Mouse (Mus musculus) forebrain, embryonic 14.5 days (tissue): ENCODE results near the gene Wdr24. TPM values are rescaled to one million over a fixed set of nuclear protein-coding genes. Genes with fewer than 3 reads are reported as not detected.

Source experiments
- ATAC-seq: fragments of 200-750 bp; cut with Nextera tagmentation; 2 replicates; pipeline ENCODE4 v1.8.0; 2017; ENCODE audit warnings: mild to moderate bottlenecking, moderate library complexity
- DNase-seq: peaks from one replicate; pipeline ENCODE4 v3.0.0-alpha.2; 2015; ENCODE audit warnings: low spot score
- H3K27ac ChIP-seq: fragments of 300-500 bp; sonication (generic); 2 replicates; pipeline ENCODE4 v1.5.1; 2014; ENCODE audit warnings: low read depth, mild to moderate bottlenecking, control low read depth, low read length, moderate library complexity
- H3K27me3 ChIP-seq: fragments of 300-500 bp; sonication (generic); replicated peaks from 2 replicates; pipeline ENCODE4 v1.6.1; 2014; ENCODE audit warnings: low read length, control low read depth, mixed read lengths; ENCODE audit not compliant: control insufficient read depth, insufficient read depth
- H3K36me3 ChIP-seq: fragments of 300-500 bp; sonication (generic); 2 replicates; pipeline ENCODE4 v1.6.1; 2014; ENCODE audit warnings: low read length, control low read depth; ENCODE audit not compliant: control insufficient read depth, insufficient read depth
- H3K4me1 ChIP-seq: fragments of 300-500 bp; sonication (generic); 2 replicates; pipeline ENCODE4 v1.6.1; 2014; ENCODE audit warnings: antibody characterized with exemption, low read length, control low read depth; ENCODE audit not compliant: control insufficient read depth, insufficient read depth
- H3K4me2 ChIP-seq: fragments of 300-500 bp; sonication (generic); 2 replicates; pipeline ENCODE4 v1.6.1; 2014; ENCODE audit warnings: mild to moderate bottlenecking, control low read depth, low read length
- H3K4me3 ChIP-seq: fragments of 300-500 bp; sonication (generic); 2 replicates; pipeline ENCODE4 v1.5.1; 2014; ENCODE audit warnings: low read depth, low read length, control low read depth
- H3K9ac ChIP-seq: fragments of 300-500 bp; sonication (generic); 2 replicates; pipeline ENCODE4 v1.6.1; 2014; ENCODE audit warnings: mild to moderate bottlenecking, low read length, control low read depth, moderate library complexity
- H3K9me3 ChIP-seq: fragments of 300-500 bp; sonication (generic); replicated peaks from 2 replicates; pipeline ENCODE4 v1.6.1; 2016; ENCODE audit warnings: low read length, control low read depth, mixed read lengths; ENCODE audit not compliant: control insufficient read depth
- WGBS: fragments of 180-500 bp; shearing (Covaris S2); extraction: QIAGEN DNeasy Blood & Tissue Kit; methylation state at CpG from one replicate; pipeline ENCODE4 v1.1.7; 2014; 5-methylcytosine and 5-hydroxymethylcytosine counted together
- polyA plus RNA-seq: library from polyadenylated mRNA; unstranded; fragments of >200 nt; fragmentation: Nextera tagmentation; extraction: Ambion mirVana; gene quantifications from 2 replicates; pipeline ENCODE4 v1.2.1, GENCODE M21; 2014

The Wdr24 gene
- polyA plus RNA-seq, 1 experiment from 2014 or later: 33.3 TPM

GRCm38 (mm10) chr17:25786781-25787504 is 36.5 kb upstream of the Wdr24 start:
- no peaks in the 10 kb centered on the region for H3K9me3 ChIP-seq
- H3K36me3 ChIP-seq: peaks cover 47% of the 10 kb centered on the region
- peaks cover 16% of the 10 kb centered on the region for H3K4me1 ChIP-seq
- ATAC-seq (no peak), DNase-seq (no peak)
- H3K27me3 ChIP-seq: no peaks in the 10 kb centered on the region
- WGBS: 93% methylated on average over 9 of the region's 9 CpGs
- H3K4me3 ChIP-seq: no peak overlapping the region
- no peak overlapping the region for H3K4me2 ChIP-seq
- H3K27ac ChIP-seq: no peak overlapping the region
- no peak overlapping the region for H3K9ac ChIP-seq

- Histone ChIP-seq H3K36me3 (peaks cover 24% of the 10 kb centered on the region), H3K27ac (peak overlapping the region; percentile 93), H3K4me2 (peak overlapping the region; percentile 95), H3K27me3 (no peaks in the 10 kb centered on the region), H3K4me3 (peak overlapping the region; percentile 65), H3K9ac (peak overlapping the region; percentile 72), H3K4me1 (peaks cover 34% of the 10 kb centered on the region), H3K9me3 (no peaks in the 10 kb centered on the region)
- no peak; the same call in 1 of the 2 replicates for ATAC-seq
- DNase-seq: no peak
- 27% methylated on average over 19 of the region's 19 CpGs for WGBS
Measured at GRCm38 (mm10) chr17:25791320-25791842, 32.0 kb upstream of the Wdr24 start.

GRCm38 (mm10) chr17:25791843-25792527 is 31.4 kb upstream of the Wdr24 start:
- Histone ChIP-seq H3K36me3 (peaks cover 24% of the 10 kb centered on the region), H3K4me1 (peaks cover 38% of the 10 kb centered on the region), H3K27ac (peak overlapping the region; percentile 93), H3K9ac (peak overlapping the region; percentile 72), H3K4me2 (peak overlapping the region; percentile 95), H3K9me3 (no peaks in the 10 kb centered on the region), H3K4me3 (peak overlapping the region; percentile 65), H3K27me3 (no peaks in the 10 kb centered on the region)
- DNase-seq (peak; percentile 86), ATAC-seq (peak; percentile 65)
- WGBS: under 1% methylated on average over 45 of the region's 45 CpGs

GRCm38 (mm10) chr17:25792615-25793014 is 30.8 kb upstream of the Wdr24 start, which contains the start of gene Fam173a:
Fam173a (minus strand) TSS chr17:25792901.
- peak; percentile 85 for DNase-seq

GRCm38 (mm10) chr17:25794197-25794596 is 29.2 kb upstream of the Wdr24 start:
- Histone ChIP-seq H3K4me1 (peaks cover 41% of the 10 kb centered on the region), H3K4me2 (peak overlapping the region; percentile 73), H3K36me3 (peaks cover 7% of the 10 kb centered on the region; the same call in 1 of the 2 replicates), H3K27me3 (no peaks in the 10 kb centered on the region), H3K27ac (peak overlapping the region; percentile 60), H3K9ac (peak overlapping the region; percentile 25; the same call in 1 of the 2 replicates), H3K9me3 (no peaks in the 10 kb centered on the region), H3K4me3 (no peak overlapping the region)
- DNase-seq: peak; percentile 46
- WGBS: 4% methylated on average over 13 of the region's 13 CpGs
- ATAC-seq: no peak

More at GRCm38 (mm10) chr17:25792615-25793014, 30.8 kb upstream of the Wdr24 start, which contains the start of gene Fam173a:
- Histone ChIP-seq H3K27ac (peak within 1 kb of the TSS; percentile 93), H3K4me1 (peaks cover 41% of the 10 kb centered on the region), H3K4me3 (peak within 1 kb of the TSS; percentile 65), H3K9me3 (no peaks in the 10 kb centered on the region), H3K27me3 (no peaks in the 10 kb centered on the region), H3K36me3 (peaks cover 19% of the 10 kb centered on the region), H3K4me2 (peak within 1 kb of the TSS; percentile 95), H3K9ac (peak within 1 kb of the TSS; percentile 72)
- ATAC-seq: peak; percentile 63
- WGBS: 0% methylated on average over 14 of the region's 14 CpGs

- ATAC-seq: no peak
- Histone ChIP-seq H3K9me3 (no peaks in the 10 kb centered on the region), H3K4me3 (peak overlapping the region; percentile 60), H3K4me1 (peaks cover 41% of the 10 kb centered on the region), H3K9ac (peak overlapping the region; percentile 63), H3K36me3 (no peaks in the 10 kb centered on the region), H3K27ac (peak overlapping the region; percentile 60; the same call in 1 of the 2 replicates), H3K4me2 (peak overlapping the region; percentile 73), H3K27me3 (no peaks in the 10 kb centered on the region)
- WGBS: 50% methylated on average over 17 of the region's 17 CpGs
- DNase-seq: no peak
Measured at GRCm38 (mm10) chr17:25794998-25795397, 28.4 kb upstream of the Wdr24 start.

GRCm38 (mm10) chr17:25795609-25796092 is 27.8 kb upstream of the Wdr24 start, which contains the start of gene AC134908.4:
AC134908.4 (minus strand) TSS chr17:25795659.
- H3K4me1 ChIP-seq: peaks cover 41% of the 10 kb centered on the region
- ATAC-seq (no peak), DNase-seq (no peak)
- peak within 1 kb of the TSS; percentile 63 for H3K9ac ChIP-seq
- no peaks in the 10 kb centered on the region for H3K9me3 ChIP-seq
- H3K27ac ChIP-seq: peak within 1 kb of the TSS; percentile 60
- peak within 1 kb of the TSS; percentile 73 for H3K4me2 ChIP-seq
- H3K27me3 ChIP-seq: no peaks in the 10 kb centered on the region
- H3K4me3 ChIP-seq: peak within 1 kb of the TSS; percentile 60
- H3K36me3 ChIP-seq: no peaks in the 10 kb centered on the region
- WGBS: 4% methylated on average over 6 of the region's 6 CpGs

- no peaks in the 10 kb centered on the region for H3K27me3 ChIP-seq
- no peak for DNase-seq
- peaks cover 39% of the 10 kb centered on the region for H3K4me1 ChIP-seq
- H3K4me3 ChIP-seq: peak overlapping the region; percentile 60
- peak overlapping the region; percentile 73 for H3K4me2 ChIP-seq
- peak overlapping the region; percentile 63 for H3K9ac ChIP-seq
- peak overlapping the region; percentile 60 for H3K27ac ChIP-seq
- WGBS: under 1% methylated on average over 37 of the region's 37 CpGs
- 0 out of 2 replicates have a peak, but pooled peaks have one; percentile 0 for ATAC-seq
- H3K9me3 ChIP-seq: no peaks in the 10 kb centered on the region
- H3K36me3 ChIP-seq: no peaks in the 10 kb centered on the region
Measured at GRCm38 (mm10) chr17:25796211-25796771, 27.1 kb upstream of the Wdr24 start.
